Mouse (Mus musculus) kidney, adult 2 months (tissue): Measurements from ENCODE around the gene Arhgdia. TPM values are rescaled to one million over a fixed set of nuclear protein-coding genes. Genes with fewer than 3 reads are reported as not detected.

Experiments used
- DNase-seq: peaks from one replicate; pipeline ENCODE4 v3.0.0; 2021
- H3K27ac ChIP-seq: fragments of 200-500 bp; 2 replicates; pipeline ENCODE4 v1.5.1; 2012; ENCODE audit warnings: low read depth, low read length, control low read depth, inconsistent platforms; ENCODE audit not compliant: insufficient read depth
- H3K27me3 ChIP-seq: fragments of 200-500 bp; replicated peaks from 2 replicates; pipeline ENCODE4 v1.6.1; 2012; ENCODE audit warnings: mild to moderate bottlenecking, moderate library complexity, low read length, inconsistent platforms; ENCODE audit not compliant: control insufficient read depth, insufficient read depth
- H3K36me3 ChIP-seq: fragments of 200-500 bp; 2 replicates; pipeline ENCODE4 v1.6.1; 2012; ENCODE audit warnings: mild to moderate bottlenecking, moderate library complexity, low read length, inconsistent platforms; ENCODE audit not compliant: control insufficient read depth, insufficient read depth
- H3K4me1 ChIP-seq: fragments of 200-500 bp; 2 replicates; pipeline ENCODE4 v1.6.1; 2011; ENCODE audit warnings: low read length; ENCODE audit not compliant: control insufficient read depth, insufficient read depth
- H3K4me3 ChIP-seq: fragments of 200-500 bp; 2 replicates; pipeline ENCODE4 v1.5.1; 2011; ENCODE audit warnings: mild to moderate bottlenecking, low read depth, low read length, control low read depth; ENCODE audit not compliant: insufficient read depth
- CTCF ChIP-seq: fragments of 200-500 bp; conservative IDR thresholded peaks from 2 replicates; pipeline ENCODE4 v1.5.1; 2011; ENCODE audit warnings: low read depth, mild to moderate bottlenecking, control low read depth, low read length, moderate library complexity, mixed read lengths; ENCODE audit not compliant: insufficient read depth, insufficient read length
- POLR2A ChIP-seq: fragments of 200-500 bp; IDR thresholded peaks from one replicate; pipeline ENCODE4 v1.6.1; 2011; ENCODE audit warnings: low read depth, low read length, control low read depth
- WGBS: fragments of 180-500 bp; shearing (Covaris S2); methylation state at CpG from one replicate; pipeline ENCODE4 v1.1.7; 2018; 5-methylcytosine and 5-hydroxymethylcytosine counted together
- polyA plus RNA-seq: library from polyadenylated mRNA; depleted of rRNA; stranded (reverse); fragments of >200 nt; gene quantifications from 2 replicates; pipeline ENCODE4 v1.2.3, GENCODE M21; 2012

Arhgdia gene
- polyA plus RNA-seq, 1 experiment: 543 TPM

GRCm38 (mm10) chr11:120573585-120574277 lies 7.7 kb downstream of the Arhgdia start:
- WGBS: under 1% methylated on average over 23 of the region's 23 CpGs
- TF ChIP-seq CTCF (no peak), POLR2A (no peak)
- peaks cover 2% of the 10 kb centered on the region for H3K36me3 ChIP-seq
- peak overlapping the region; percentile 80 for H3K27ac ChIP-seq
- DNase-seq: no peak
- peaks cover 27% of the 10 kb centered on the region for H3K4me1 ChIP-seq
- peak overlapping the region; percentile 77 for H3K4me3 ChIP-seq
- H3K27me3 ChIP-seq: no peaks in the 10 kb centered on the region

- TF ChIP-seq POLR2A (peak; percentile 96), CTCF (0 out of 2 replicates have a peak, but pooled peaks have one; percentile 7)
- H3K4me3 ChIP-seq: peak within 1 kb of the TSS; percentile 85
- peaks cover 3% of the 10 kb centered on the region; the same call in 1 of the 2 replicates for H3K36me3 ChIP-seq
- DNase-seq: peak; percentile 100
- peaks cover 21% of the 10 kb centered on the region; the same call in 1 of the 2 replicates for H3K4me1 ChIP-seq
- under 1% methylated on average over 94 of the region's 94 CpGs for WGBS
- peak within 1 kb of the TSS; percentile 81 for H3K27ac ChIP-seq
- H3K27me3 ChIP-seq: no peaks in the 10 kb centered on the region
These were observed 8.5 kb downstream of the Arhgdia start, which contains the start of gene P4hb for GRCm38 (mm10) chr11:120572752-120573584. P4hb (minus strand) TSS chr11:120573253.

GRCm38 (mm10) chr11:120572417-120572751 lies 9.0 kb downstream of the Arhgdia start:
- DNase-seq: no peak
- Histone ChIP-seq H3K36me3 (peaks cover 3% of the 10 kb centered on the region), H3K27ac (peak overlapping the region; percentile 81), H3K27me3 (no peaks in the 10 kb centered on the region), H3K4me1 (peaks cover 16% of the 10 kb centered on the region; the same call in 1 of the 2 replicates), H3K4me3 (peak overlapping the region; percentile 85)
- under 1% methylated on average over 24 of the region's 24 CpGs for WGBS
- TF ChIP-seq CTCF (no peak), POLR2A (no peak)

- H3K4me1 ChIP-seq: peaks cover 12% of the 10 kb centered on the region; the same call in 1 of the 2 replicates
- peaks cover 4% of the 10 kb centered on the region for H3K36me3 ChIP-seq
- no peaks in the 10 kb centered on the region for H3K27me3 ChIP-seq
- 3% methylated on average over 11 of the region's 11 CpGs for WGBS
- H3K4me3 ChIP-seq: peak overlapping the region; percentile 85
- TF ChIP-seq CTCF (no peak), POLR2A (no peak)
- peak overlapping the region; percentile 81; the same call in 1 of the 2 replicates for H3K27ac ChIP-seq
- no peak for DNase-seq
These were observed 9.5 kb downstream of the Arhgdia start for GRCm38 (mm10) chr11:120571754-120572416.

DNA sequence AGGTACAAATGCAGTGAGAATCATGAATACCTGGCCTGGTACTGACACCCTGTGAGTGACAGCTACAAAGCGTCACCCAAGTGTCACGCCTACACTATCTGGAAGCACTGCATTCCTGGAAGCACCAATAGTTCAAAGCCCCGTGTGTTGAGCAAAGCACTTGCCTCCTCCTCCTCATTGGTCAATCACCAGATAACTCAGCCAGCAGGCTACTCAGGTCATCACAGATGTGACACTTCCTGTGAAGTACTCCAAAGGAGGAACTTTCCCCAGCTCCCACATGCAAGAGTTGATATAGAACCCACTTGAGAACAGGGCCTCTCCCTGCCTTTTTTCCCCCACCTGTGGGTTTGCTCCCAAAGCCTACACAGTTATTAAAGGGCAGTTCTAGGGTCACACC lies 10.3 kb downstream of the Arhgdia start:
- TF ChIP-seq CTCF (no peak), POLR2A (no peak)
- no peaks in the 10 kb centered on the region for H3K27me3 ChIP-seq
- DNase-seq: no peak
- 56% methylated on average over 3 of the region's 3 CpGs for WGBS
- H3K27ac ChIP-seq: no peak overlapping the region
- no peak overlapping the region for H3K4me3 ChIP-seq
- H3K36me3 ChIP-seq: peaks cover 6% of the 10 kb centered on the region
- peaks cover 8% of the 10 kb centered on the region; the same call in 1 of the 2 replicates for H3K4me1 ChIP-seq

DNA sequence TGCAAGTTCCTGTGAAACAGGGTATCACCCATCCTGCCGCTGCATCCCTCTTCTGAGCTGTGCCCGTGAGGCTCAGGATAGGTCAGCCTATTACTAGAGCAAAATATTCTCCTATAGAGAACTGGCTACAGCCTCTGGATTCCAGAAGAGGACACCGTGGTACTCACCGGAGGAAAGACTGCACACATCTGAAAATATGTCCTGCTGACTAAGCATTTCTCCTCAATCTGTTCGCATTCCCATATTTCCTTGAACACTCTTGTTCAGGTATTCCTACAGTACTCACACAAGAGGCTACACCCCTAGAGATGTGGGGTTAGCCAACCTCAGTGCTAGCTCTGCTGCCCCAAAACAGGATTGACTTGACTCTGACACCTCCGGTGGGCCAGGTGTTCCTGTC lies 13.1 kb downstream of the Arhgdia start:
- WGBS: 75% methylated on average over 6 of the region's 6 CpGs
- Histone ChIP-seq H3K4me3 (no peak overlapping the region), H3K27me3 (no peaks in the 10 kb centered on the region), H3K4me1 (peaks cover 8% of the 10 kb centered on the region; the same call in 1 of the 2 replicates), H3K36me3 (peaks cover 6% of the 10 kb centered on the region), H3K27ac (no peak overlapping the region)
- TF ChIP-seq CTCF (no peak), POLR2A (no peak)
- no peak for DNase-seq
